Mouse (Mus musculus): ENCODE results near the gene Med7. TPM values are rescaled to one million over a fixed set of nuclear protein-coding genes. Genes with fewer than 3 reads are reported as not detected.

Med7 gene
- polyA plus RNA-seq, 1 experiment, result 39.9 TPM

DNA sequence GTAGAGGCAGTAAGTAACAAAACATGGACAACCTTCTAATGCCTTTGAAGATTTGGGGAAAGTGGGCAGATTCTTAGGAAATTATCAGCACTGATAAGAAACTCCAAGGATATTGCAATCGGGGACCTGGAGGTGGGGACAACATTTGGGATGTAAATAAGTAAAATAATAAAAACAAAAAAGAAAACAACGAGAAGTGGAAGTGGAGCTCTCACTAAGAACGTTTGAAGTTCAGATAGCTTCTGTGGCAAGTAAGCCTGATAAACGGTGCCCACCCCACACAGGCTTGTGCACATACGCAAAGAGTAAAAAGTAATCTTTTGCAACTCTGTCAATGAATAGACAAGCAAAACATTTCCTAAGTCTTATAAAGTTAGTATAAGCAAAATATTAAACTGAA is 7.3 kb downstream of the Med7 start:
- TF ChIP-seq CTCF (IDR thresholded peaks at IDR 0.05; ENCODE audit: low read depth, low read length) (no peak), POLR2A (IDR thresholded peaks at IDR 0.05; ENCODE audit: borderline replicate concordance, low read depth, low read length) (no peak)
- H3K27ac ChIP-seq (ENCODE audit: insufficient read depth, low read depth, low read length), result no peak overlapping the region
- no peak overlapping the region for H3K4me3 ChIP-seq (ENCODE audit: insufficient read depth, low read length)
- H3K4me1 ChIP-seq (ENCODE audit: control insufficient read depth, insufficient read depth, low read length), result peaks cover 9% of the 10 kb centered on the region

DNA sequence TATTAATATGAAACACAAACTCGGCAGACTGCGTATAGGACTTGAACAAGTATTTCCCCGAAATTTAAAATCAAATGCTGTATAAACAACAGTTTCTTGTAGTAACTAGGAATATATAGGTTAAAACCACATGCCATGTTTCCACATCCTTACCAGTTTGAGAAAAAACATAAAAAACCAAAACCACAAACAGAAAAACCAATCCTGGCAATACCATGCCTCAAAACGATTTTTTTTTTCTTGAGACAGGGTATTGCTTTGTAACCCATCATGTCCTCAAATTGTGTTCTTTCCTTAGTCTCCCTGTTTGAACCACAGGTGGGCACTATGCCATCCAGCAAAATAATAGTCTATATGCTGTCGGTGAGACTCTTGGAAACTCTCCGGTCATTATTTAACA is 9.4 kb downstream of the Med7 start:
- Histone ChIP-seq H3K4me3 (ENCODE audit: insufficient read depth, low read length) (no peak overlapping the region), H3K4me1 (ENCODE audit: control insufficient read depth, insufficient read depth, low read length) (peaks cover 13% of the 10 kb centered on the region), H3K27ac (ENCODE audit: insufficient read depth, low read depth, low read length) (no peak overlapping the region)
- TF ChIP-seq POLR2A (IDR thresholded peaks at IDR 0.05; ENCODE audit: borderline replicate concordance, low read depth, low read length) (no peak), CTCF (IDR thresholded peaks at IDR 0.05; ENCODE audit: low read depth, low read length) (no peak)

DNA sequence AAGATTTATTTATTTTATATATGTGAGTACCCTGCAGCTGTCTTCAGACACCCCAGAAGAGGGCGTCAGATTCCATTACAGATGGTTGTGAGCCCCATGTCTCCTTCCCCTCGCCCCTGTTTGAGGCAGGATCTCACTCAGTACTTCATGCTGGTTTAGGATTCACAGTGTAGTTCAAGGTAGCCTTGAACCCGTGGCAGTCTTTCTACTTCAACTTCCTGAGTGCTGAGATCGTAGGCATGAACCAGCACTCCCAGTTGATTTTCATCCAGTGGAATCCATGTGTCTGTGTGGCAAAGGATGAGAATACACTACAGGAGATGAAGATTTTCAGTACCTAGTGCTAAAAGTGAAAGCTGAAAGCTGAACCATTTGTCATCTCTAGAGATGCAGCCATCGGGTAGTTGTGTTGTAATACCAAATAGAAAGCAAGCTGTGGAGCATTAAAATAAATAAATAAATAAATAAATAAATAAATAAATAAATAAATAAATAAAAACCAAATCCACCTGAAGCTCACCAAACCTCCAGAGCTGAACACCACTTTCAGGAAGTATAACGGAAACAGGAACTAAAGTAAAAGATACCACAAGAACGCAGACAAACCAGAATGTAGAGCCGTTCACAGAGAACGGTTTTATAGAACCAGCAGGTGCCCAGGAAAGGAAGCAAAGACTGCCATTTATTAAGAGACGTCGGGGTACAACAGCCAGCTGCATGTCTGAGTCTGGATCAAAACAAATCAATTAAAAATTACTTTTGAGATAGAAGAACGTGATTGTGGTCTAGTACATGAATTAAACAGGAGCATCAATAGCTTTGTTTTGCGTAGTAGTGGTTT is 11.1 kb downstream of the Med7 start:
- Histone ChIP-seq H3K27ac (ENCODE audit: insufficient read depth, low read depth, low read length) (no peak overlapping the region), H3K4me3 (ENCODE audit: insufficient read depth, low read length) (peak overlapping the region; percentile 25), H3K4me1 (ENCODE audit: control insufficient read depth, insufficient read depth, low read length) (peaks cover 13% of the 10 kb centered on the region)
- 0 out of 2 replicates have a peak, but pooled peaks have one; percentile 26 for TF ChIP-seq CTCF (IDR thresholded peaks at IDR 0.05; ENCODE audit: low read depth, low read length)
- no peak for TF ChIP-seq POLR2A (IDR thresholded peaks at IDR 0.05; ENCODE audit: borderline replicate concordance, low read depth, low read length)

GRCm38 (mm10) chr11:46449461-46450080 is 12.8 kb downstream of the Med7 start:
- Histone ChIP-seq H3K4me3 (ENCODE audit: insufficient read depth, low read length) (no peak overlapping the region), H3K4me1 (ENCODE audit: control insufficient read depth, insufficient read depth, low read length) (peaks cover 21% of the 10 kb centered on the region)

GRCm38 (mm10) chr11:46454453-46455045 is 17.8 kb downstream of the Med7 start, which contains the start of gene Havcr2:
Gene Havcr2, plus strand, starts transcription at chr11:46454935.
- H3K27ac ChIP-seq (ENCODE audit: insufficient read depth, low read depth, low read length), result peak within 1 kb of the TSS; percentile 56
- H3K4me3 ChIP-seq (ENCODE audit: insufficient read depth, low read length), result peak within 1 kb of the TSS; percentile 38
- H3K4me1 ChIP-seq (ENCODE audit: control insufficient read depth, insufficient read depth, low read length), result peaks cover 22% of the 10 kb centered on the region
- TF ChIP-seq CTCF (IDR thresholded peaks at IDR 0.05; ENCODE audit: low read depth, low read length), result no peak
- TF ChIP-seq POLR2A (IDR thresholded peaks at IDR 0.05; ENCODE audit: borderline replicate concordance, low read depth, low read length), result no peak

More at GRCm38 (mm10) chr11:46449461-46450080, 12.8 kb downstream of the Med7 start:
- TF ChIP-seq POLR2A (IDR thresholded peaks at IDR 0.05; ENCODE audit: borderline replicate concordance, low read depth, low read length) (no peak), CTCF (IDR thresholded peaks at IDR 0.05; ENCODE audit: low read depth, low read length) (no peak)
- H3K27ac ChIP-seq (ENCODE audit: insufficient read depth, low read depth, low read length), result no peak overlapping the region

DNA sequence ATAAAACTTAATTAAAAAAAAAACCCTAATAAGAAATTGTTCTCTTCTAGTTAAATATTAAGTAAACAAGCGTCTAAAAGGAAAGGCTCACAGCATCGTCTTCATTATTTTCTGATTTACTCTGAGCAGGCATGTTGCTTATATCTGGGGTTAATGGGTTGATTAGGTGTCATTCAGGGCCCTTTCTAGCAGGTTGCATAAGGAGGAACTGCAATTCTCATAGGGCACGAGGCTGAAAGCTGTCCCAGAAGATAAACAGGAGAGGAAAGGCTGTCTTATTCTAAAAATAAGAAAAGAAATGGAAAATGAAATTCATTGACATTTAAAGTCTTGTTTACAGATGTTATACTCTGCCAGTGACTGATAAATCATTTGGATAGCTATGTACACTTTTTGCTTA is 23.2 kb downstream of the Med7 start:
- H3K4me1 ChIP-seq (ENCODE audit: control insufficient read depth, insufficient read depth, low read length), result peaks cover 18% of the 10 kb centered on the region
- TF ChIP-seq POLR2A (IDR thresholded peaks at IDR 0.05; ENCODE audit: borderline replicate concordance, low read depth, low read length) (no peak), CTCF (IDR thresholded peaks at IDR 0.05; ENCODE audit: low read depth, low read length) (no peak)
- no peak overlapping the region for H3K4me3 ChIP-seq (ENCODE audit: insufficient read depth, low read length)
- H3K27ac ChIP-seq (ENCODE audit: insufficient read depth, low read depth, low read length), result no peak overlapping the region

- Histone ChIP-seq H3K4me3 (ENCODE audit: insufficient read depth, low read length) (no peak overlapping the region), H3K4me1 (ENCODE audit: control insufficient read depth, insufficient read depth, low read length) (peaks cover 13% of the 10 kb centered on the region), H3K27ac (ENCODE audit: insufficient read depth, low read depth, low read length) (no peak overlapping the region)
- TF ChIP-seq POLR2A (IDR thresholded peaks at IDR 0.05; ENCODE audit: borderline replicate concordance, low read depth, low read length) (no peak), CTCF (IDR thresholded peaks at IDR 0.05; ENCODE audit: low read depth, low read length) (no peak)
Measured at GRCm38 (mm10) chr11:46461362-46461761, 24.6 kb downstream of the Med7 start.

DNA sequence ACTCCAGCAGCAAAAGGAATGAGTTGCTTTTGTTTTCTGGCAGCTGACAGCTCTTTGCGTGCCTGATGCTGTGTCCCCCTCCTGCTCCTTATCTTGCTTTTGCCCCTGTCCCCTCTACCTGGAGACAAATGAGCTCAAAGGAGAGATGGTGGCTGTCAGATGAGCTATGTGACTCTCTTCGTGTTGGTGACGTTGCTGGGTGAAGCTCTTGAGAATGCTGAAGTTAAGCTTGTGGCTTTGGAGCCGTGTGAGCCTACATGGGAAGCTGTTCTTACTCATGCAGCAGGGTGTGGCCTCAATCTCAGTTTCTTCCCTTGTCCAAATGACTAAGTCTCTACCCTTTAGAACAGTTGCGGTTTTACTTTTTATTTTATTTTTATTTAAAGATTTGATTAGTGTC is 25.2 kb downstream of the Med7 start:
- TF ChIP-seq POLR2A (IDR thresholded peaks at IDR 0.05; ENCODE audit: borderline replicate concordance, low read depth, low read length), result no peak
- TF ChIP-seq CTCF (IDR thresholded peaks at IDR 0.05; ENCODE audit: low read depth, low read length), result no peak
- H3K4me3 ChIP-seq (ENCODE audit: insufficient read depth, low read length), result peak overlapping the region; percentile 30

GRCm38 (mm10) chr11:46466878-46467277 is 30.2 kb downstream of the Med7 start:
- Histone ChIP-seq H3K4me3 (ENCODE audit: insufficient read depth, low read length) (no peak overlapping the region), H3K27ac (ENCODE audit: insufficient read depth, low read depth, low read length) (no peak overlapping the region), H3K4me1 (ENCODE audit: control insufficient read depth, insufficient read depth, low read length) (peaks cover 13% of the 10 kb centered on the region)
- TF ChIP-seq CTCF (IDR thresholded peaks at IDR 0.05; ENCODE audit: low read depth, low read length) (no peak), POLR2A (IDR thresholded peaks at IDR 0.05; ENCODE audit: borderline replicate concordance, low read depth, low read length) (no peak)

More for the DNA sequence above, 25.2 kb downstream of the Med7 start:
- Histone ChIP-seq H3K27ac (ENCODE audit: insufficient read depth, low read depth, low read length) (peak overlapping the region; percentile 43), H3K4me1 (ENCODE audit: control insufficient read depth, insufficient read depth, low read length) (peaks cover 18% of the 10 kb centered on the region)
